Mouse (Mus musculus) adipocyte (in vitro differentiated cells): ENCODE results near the gene Fignl1.

Source experiments
- DNase-seq: peaks from one replicate; pipeline ENCODE4 v3.0.0-alpha.2; 2016; ENCODE audit warnings: low spot score

The Fignl1 gene

GRCm38 (mm10) chr11:11808820-11809403, at the start of gene Fignl1:
Gene Fignl1 (minus strand): TSS chr11:11808962.
- peak; percentile 97 for DNase-seq

GRCm38 (mm10) chr11:11856959-11857358, 48.2 kb upstream of the Fignl1 start:
- peak; percentile 43 for DNase-seq

GRCm38 (mm10) chr11:11855685-11856131, 46.9 kb upstream of the Fignl1 start:
- DNase-seq: no peak

GRCm38 (mm10) chr11:11855061-11855672, 46.4 kb upstream of the Fignl1 start:
- no peak for DNase-seq

- DNase-seq: peak; percentile 81
These were observed 45.1 kb upstream of the Fignl1 start for GRCm38 (mm10) chr11:11853731-11854461.

GRCm38 (mm10) chr11:11851957-11852505, 43.3 kb upstream of the Fignl1 start:
- DNase-seq: no peak

- no peak for DNase-seq
These were observed 41.9 kb upstream of the Fignl1 start for GRCm38 (mm10) chr11:11850476-11851267.

- no peak for DNase-seq
These were observed 41.0 kb upstream of the Fignl1 start for GRCm38 (mm10) chr11:11849513-11850311.

- no peak for DNase-seq
These were observed 39.7 kb upstream of the Fignl1 start for GRCm38 (mm10) chr11:11848467-11848866.

GRCm38 (mm10) chr11:11845044-11845443, 36.3 kb upstream of the Fignl1 start:
- no peak for DNase-seq

GRCm38 (mm10) chr11:11844367-11844971, 35.7 kb upstream of the Fignl1 start:
- peak; percentile 87 for DNase-seq

GRCm38 (mm10) chr11:11841590-11841989, 32.8 kb upstream of the Fignl1 start:
- DNase-seq: no peak

GRCm38 (mm10) chr11:11840746-11841145, 32.0 kb upstream of the Fignl1 start:
- no peak for DNase-seq

- no peak for DNase-seq
These were observed 31.1 kb upstream of the Fignl1 start for GRCm38 (mm10) chr11:11839874-11840273.

GRCm38 (mm10) chr11:11837384-11837783, 28.6 kb upstream of the Fignl1 start:
- no peak for DNase-seq

GRCm38 (mm10) chr11:11836713-11837370, 28.1 kb upstream of the Fignl1 start:
- DNase-seq: no peak

GRCm38 (mm10) chr11:11836262-11836661, 27.5 kb upstream of the Fignl1 start:
- no peak for DNase-seq

- DNase-seq: no peak
These were observed 27.0 kb upstream of the Fignl1 start for GRCm38 (mm10) chr11:11835791-11836190.

GRCm38 (mm10) chr11:11835361-11835760, 26.6 kb upstream of the Fignl1 start:
- DNase-seq: no peak

- DNase-seq: no peak
These were observed 24.3 kb upstream of the Fignl1 start for GRCm38 (mm10) chr11:11833100-11833499.
